ENCODE assay signal across 8 mouse cellular contexts in the genomic region with DNA sequence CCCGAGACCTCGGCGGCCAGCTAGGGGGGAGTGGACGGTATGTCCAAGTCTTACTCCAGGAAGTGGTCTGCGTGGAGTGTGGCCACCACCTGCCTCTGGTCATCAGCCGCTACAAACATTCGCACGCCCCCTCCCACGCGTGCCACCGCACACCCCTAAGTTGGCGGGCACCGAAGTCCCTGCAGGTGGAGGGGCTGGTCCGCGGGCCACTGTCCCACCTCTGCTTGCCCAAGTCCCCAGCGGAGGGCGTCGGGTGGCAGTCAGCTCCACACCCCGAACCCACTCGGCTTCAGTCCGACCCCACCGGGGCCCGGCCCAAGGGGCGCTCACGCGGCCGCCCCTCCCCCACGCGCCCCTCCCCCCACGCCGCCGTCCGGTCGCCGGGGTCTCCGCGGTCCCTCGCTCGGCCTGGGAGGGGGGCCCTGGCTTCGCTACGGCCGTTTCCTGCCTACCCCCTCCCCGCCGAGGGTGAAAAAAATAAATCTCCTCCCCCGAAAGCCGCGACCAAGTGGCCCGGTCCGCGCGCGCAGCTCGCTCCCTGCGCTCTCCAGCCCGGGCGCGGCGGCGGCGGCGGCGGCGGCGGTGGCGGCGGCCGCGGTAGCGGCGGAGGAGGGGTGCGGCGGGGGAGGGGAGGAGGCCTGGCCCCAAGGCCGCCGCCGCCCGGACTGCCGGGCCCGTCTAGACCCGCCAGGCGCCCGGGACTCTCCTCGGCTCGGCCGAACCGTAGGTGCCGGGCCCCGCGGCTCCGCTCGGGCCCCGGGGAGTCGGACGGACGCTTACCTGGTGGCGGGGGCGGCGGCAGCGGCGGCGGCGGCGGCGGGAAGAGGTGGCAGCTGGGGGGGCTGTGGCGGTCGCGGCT. TPM values are rescaled to one million over a fixed set of nuclear protein-coding genes. Genes with fewer than 3 reads are reported as not detected.
A peak's percentile ranks its signal among the peaks of the same experiment; 100 is the strongest.
DNase-seq lines count a peak whose midpoint lies in the region; ATAC-seq and TF ChIP-seq lines count a peak whose summit lies in the region.

No protein-coding gene starts in this region.

- peaks cover 23% of the 10 kb centered on the region for H3K36me3 ChIP-seq in hindbrain, embryonic 10.5 days
- peaks cover 25% of the 10 kb centered on the region for H3K36me3 ChIP-seq in limb, embryonic 13.5 days
- 0 out of 2 replicates have a peak, but pooled peaks cover 5% of the 10 kb centered on the region for H3K36me3 ChIP-seq in midbrain, postnatal 0 days (ENCODE audit: insufficient read depth, low read length)

- no peaks in the 10 kb centered on the region for H3K27me3 ChIP-seq in hindbrain, embryonic 10.5 days (ENCODE audit: insufficient read depth, poor library complexity, severe bottlenecking)
- H3K27me3 ChIP-seq in limb, embryonic 13.5 days = no peaks in the 10 kb centered on the region
- no peaks in the 10 kb centered on the region for H3K27me3 ChIP-seq in midbrain, postnatal 0 days (ENCODE audit: insufficient read depth, low read length)

- H3K4me3 ChIP-seq in embryonic fibroblast, embryonic 13.5 days (ENCODE audit: insufficient read depth, low read length) = peak overlapping the region; percentile 46
- peak overlapping the region; percentile 89 for H3K4me3 ChIP-seq in hindbrain, embryonic 10.5 days
- peak overlapping the region; percentile 87 for H3K4me3 ChIP-seq in limb, embryonic 13.5 days
- H3K4me3 ChIP-seq in midbrain, postnatal 0 days (ENCODE audit: low read depth, low read length) = peak overlapping the region; percentile 89

- under 1% methylated on average over 62 of the region's 106 CpGs for WGBS in hindbrain, embryonic 10.5 days
- WGBS in limb, embryonic 13.5 days = under 1% methylated on average over 45 of the region's 106 CpGs
- WGBS in midbrain, postnatal 0 days = 1% methylated on average over 31 of the region's 106 CpGs

- DNase-seq in layer of hippocampus, adult 11-12 months (ENCODE audit: low spot score) = peak; percentile 32
- DNase-seq in layer of hippocampus, postnatal 14 days (ENCODE audit: low spot score in 2 of 2) = no peak
- DNase-seq in adrenal gland, postnatal 14 days = peak; percentile 75
- no peak for DNase-seq in hindbrain, embryonic 10.5 days (ENCODE audit: low spot score)
- DNase-seq in midbrain, postnatal 0 days (ENCODE audit: low spot score) = no peak
- DNase-seq in thymus, postnatal 0 days (ENCODE audit: low spot score) = peak; percentile 25

- peak overlapping the region; percentile 98 for H3K4me2 ChIP-seq in limb, embryonic 13.5 days (replicated peaks)
- H3K4me2 ChIP-seq in midbrain, postnatal 0 days (ENCODE audit: low read depth, low read length, poor library complexity, severe bottlenecking) = peak overlapping the region; percentile 88

- no peaks in the 10 kb centered on the region for H3K9me3 ChIP-seq in hindbrain, embryonic 10.5 days
- no peaks in the 10 kb centered on the region for H3K9me3 ChIP-seq in limb, embryonic 13.5 days
- H3K9me3 ChIP-seq in midbrain, postnatal 0 days (ENCODE audit: low read length) = no peaks in the 10 kb centered on the region

- peak overlapping the region; percentile 100 for H3K9ac ChIP-seq in limb, embryonic 13.5 days
- H3K9ac ChIP-seq in midbrain, postnatal 0 days (replicated peaks; ENCODE audit: low read length, poor library complexity, severe bottlenecking) = peak overlapping the region; percentile 100

- no peak for TF ChIP-seq CTCF in embryonic fibroblast, embryonic 13.5 days (IDR thresholded peaks at IDR 0.05; ENCODE audit: borderline replicate concordance, insufficient read depth, low read length)
- TF ChIP-seq CTCF in midbrain, postnatal 0 days (IDR thresholded peaks at IDR 0.05) = no peak

- peaks cover 19% of the 10 kb centered on the region for H3K4me1 ChIP-seq in embryonic fibroblast, embryonic 13.5 days (ENCODE audit: control insufficient read depth, insufficient read depth, low read length)
- peaks cover 83% of the 10 kb centered on the region for H3K4me1 ChIP-seq in hindbrain, embryonic 10.5 days (replicated peaks)
- peaks cover 56% of the 10 kb centered on the region for H3K4me1 ChIP-seq in limb, embryonic 13.5 days
- H3K4me1 ChIP-seq in midbrain, postnatal 0 days (ENCODE audit: insufficient read depth, low read length) = peaks cover 18% of the 10 kb centered on the region

- no peak for TF ChIP-seq POLR2A in embryonic fibroblast, embryonic 13.5 days (IDR thresholded peaks at IDR 0.05; ENCODE audit: low read depth, low read length)

- H3K27ac ChIP-seq in embryonic fibroblast, embryonic 13.5 days (ENCODE audit: insufficient read depth, low read length) = peak overlapping the region; percentile 99
- H3K27ac ChIP-seq in hindbrain, embryonic 10.5 days = peak overlapping the region; percentile 100
- H3K27ac ChIP-seq in limb, embryonic 13.5 days = peak overlapping the region; percentile 100
- peak overlapping the region; percentile 99 for H3K27ac ChIP-seq in midbrain, postnatal 0 days (ENCODE audit: low read depth, low read length)

- no peak for ATAC-seq in limb, embryonic 13.5 days (ENCODE audit: low FRiP score, low read depth)
- ATAC-seq in midbrain, postnatal 0 days (ENCODE audit: low FRiP score) = no peak

RNA-seq across cellular contexts. Expression of gene Chd3, which starts 0.6 kb away (rescaled TPM):
- total RNA-seq in layer of hippocampus, postnatal 14 days (2021) = 100 to 1,000 TPM; 519 to 534 TPM
- total RNA-seq in adrenal gland, postnatal 14 days (2021) = 109 and 118 TPM in 2 replicates
- polyA plus RNA-seq in embryonic fibroblast, embryonic 13.5 days (2011; ENCODE audit: insufficient read length, low read depth, missing spikeins) = 175 and 199 TPM in 2 replicates
- polyA plus RNA-seq in hindbrain, embryonic 10.5 days (2016; fragmentation: Nextera tagmentation; extraction: Ambion mirVana) = 45.1 and 46.9 TPM in 2 replicates
- polyA plus RNA-seq in limb, embryonic 13.5 days (2015; fragmentation: Nextera tagmentation; extraction: Ambion mirVana) = 117 and 119 TPM in 2 replicates
- total RNA-seq in midbrain, postnatal 0 days (2014; rRNA removed) = 284 and 298 TPM in 2 replicates
- polyA plus RNA-seq in midbrain, postnatal 0 days (2015; fragmentation: Nextera tagmentation; extraction: Ambion mirVana) = 51.6 and 58.9 TPM in 2 replicates
- 10.7 and 13.2 TPM in 2 replicates for polyA plus RNA-seq in thymus, postnatal 0 days (2015; fragmentation: Nextera tagmentation; extraction: Ambion mirVana)

RNA-seq across cellular contexts. Expression of gene Naa38, which starts 26.7 kb away (rescaled TPM):
- 100 to 1,000 TPM in 1 of 2 experiments, 10 to 100 TPM in 1; 99.3 to 111 TPM for total RNA-seq in layer of hippocampus, postnatal 14 days (2021)
- total RNA-seq in adrenal gland, postnatal 14 days (2021) = 124 and 137 TPM in 2 replicates
- polyA plus RNA-seq in embryonic fibroblast, embryonic 13.5 days (2011; ENCODE audit: insufficient read length, low read depth, missing spikeins) = 75.6 and 81.1 TPM in 2 replicates
- 148 and 159 TPM in 2 replicates for polyA plus RNA-seq in hindbrain, embryonic 10.5 days (2016; fragmentation: Nextera tagmentation; extraction: Ambion mirVana)
- 127 and 137 TPM in 2 replicates for polyA plus RNA-seq in limb, embryonic 13.5 days (2015; fragmentation: Nextera tagmentation; extraction: Ambion mirVana)
- total RNA-seq in midbrain, postnatal 0 days (2014; rRNA removed) = 32.6 and 95.9 TPM in 2 replicates
- polyA plus RNA-seq in midbrain, postnatal 0 days (2015; fragmentation: Nextera tagmentation; extraction: Ambion mirVana) = 120 and 147 TPM in 2 replicates
- polyA plus RNA-seq in thymus, postnatal 0 days (2015; fragmentation: Nextera tagmentation; extraction: Ambion mirVana) = 194 and 211 TPM in 2 replicates

RNA-seq across cellular contexts. Expression of gene Cyb5d1, which starts 26.8 kb away (rescaled TPM):
- total RNA-seq in layer of hippocampus, postnatal 14 days (2021) = 10 to 100 TPM; 36.0 to 39.7 TPM
- 34.2 and 42.6 TPM in 2 replicates for total RNA-seq in adrenal gland, postnatal 14 days (2021)
- 51.0 and 51.7 TPM in 2 replicates for polyA plus RNA-seq in embryonic fibroblast, embryonic 13.5 days (2011; ENCODE audit: insufficient read length, low read depth, missing spikeins)
- 47.2 and 51.7 TPM in 2 replicates for polyA plus RNA-seq in hindbrain, embryonic 10.5 days (2016; fragmentation: Nextera tagmentation; extraction: Ambion mirVana)
- polyA plus RNA-seq in limb, embryonic 13.5 days (2015; fragmentation: Nextera tagmentation; extraction: Ambion mirVana) = 35.6 and 38.1 TPM in 2 replicates
- 16.5 and 22.6 TPM in 2 replicates for total RNA-seq in midbrain, postnatal 0 days (2014; rRNA removed)
- 18.2 and 18.8 TPM in 2 replicates for polyA plus RNA-seq in midbrain, postnatal 0 days (2015; fragmentation: Nextera tagmentation; extraction: Ambion mirVana)
- 25.9 and 28.3 TPM in 2 replicates for polyA plus RNA-seq in thymus, postnatal 0 days (2015; fragmentation: Nextera tagmentation; extraction: Ambion mirVana)

RNA-seq across cellular contexts. Expression of gene Rnf227, which starts 28.3 kb away (rescaled TPM):
- 10 to 100 TPM; 71.7 to 76.9 TPM for total RNA-seq in layer of hippocampus, postnatal 14 days (2021)
- total RNA-seq in adrenal gland, postnatal 14 days (2021) = 4.1 and 5.4 TPM in 2 replicates
- polyA plus RNA-seq in embryonic fibroblast, embryonic 13.5 days (2011; ENCODE audit: insufficient read length, low read depth, missing spikeins) = 1.7 and 4.4 TPM in 2 replicates
- polyA plus RNA-seq in hindbrain, embryonic 10.5 days (2016; fragmentation: Nextera tagmentation; extraction: Ambion mirVana) = 18.0 and 19.9 TPM in 2 replicates
- 24.6 and 24.9 TPM in 2 replicates for polyA plus RNA-seq in limb, embryonic 13.5 days (2015; fragmentation: Nextera tagmentation; extraction: Ambion mirVana)
- total RNA-seq in midbrain, postnatal 0 days (2014; rRNA removed) = 245 and 310 TPM in 2 replicates
- polyA plus RNA-seq in midbrain, postnatal 0 days (2015; fragmentation: Nextera tagmentation; extraction: Ambion mirVana) = 382 and 383 TPM in 2 replicates
- 6.8 and 8.3 TPM in 2 replicates for polyA plus RNA-seq in thymus, postnatal 0 days (2015; fragmentation: Nextera tagmentation; extraction: Ambion mirVana)

RNA-seq across cellular contexts. Expression of gene Tmem88, which starts 29.4 kb away (rescaled TPM):
- total RNA-seq in layer of hippocampus, postnatal 14 days (2021) = 1 to 10 TPM; 2.1 to 2.3 TPM
- 29.5 and 30.2 TPM in 2 replicates for total RNA-seq in adrenal gland, postnatal 14 days (2021)
- 9.1 and 10.3 TPM in 2 replicates for polyA plus RNA-seq in embryonic fibroblast, embryonic 13.5 days (2011; ENCODE audit: insufficient read length, low read depth, missing spikeins)
- polyA plus RNA-seq in hindbrain, embryonic 10.5 days (2016; fragmentation: Nextera tagmentation; extraction: Ambion mirVana) = 22.1 and 22.2 TPM in 2 replicates
- 24.0 and 25.6 TPM in 2 replicates for polyA plus RNA-seq in limb, embryonic 13.5 days (2015; fragmentation: Nextera tagmentation; extraction: Ambion mirVana)
- total RNA-seq in midbrain, postnatal 0 days (2014; rRNA removed) = 4.4 and 5.7 TPM in 2 replicates
- 5.8 and 6.3 TPM in 2 replicates for polyA plus RNA-seq in midbrain, postnatal 0 days (2015; fragmentation: Nextera tagmentation; extraction: Ambion mirVana)
- polyA plus RNA-seq in thymus, postnatal 0 days (2015; fragmentation: Nextera tagmentation; extraction: Ambion mirVana) = 10.4 and 12.9 TPM in 2 replicates

Comparison
In these comparisons a context has a peak if more than half of its experiments do, and no peak if none do; other contexts are left out.
1. DNase-seq: peak in layer of hippocampus, adult 11-12 months (single experiment), adrenal gland, postnatal 14 days (single experiment) and thymus, postnatal 0 days (single experiment); none in layer of hippocampus, postnatal 14 days (0 of 2), hindbrain, embryonic 10.5 days (single experiment) and midbrain, postnatal 0 days (single experiment).
2. Peak in every context shown above with its lines, with median percentiles within 50 percentile points of each other: H3K27ac ChIP-seq and H3K4me3 ChIP-seq.